Mouse (Mus musculus): ENCODE measurements around the gene Fn1.

Fn1 gene

DNA sequence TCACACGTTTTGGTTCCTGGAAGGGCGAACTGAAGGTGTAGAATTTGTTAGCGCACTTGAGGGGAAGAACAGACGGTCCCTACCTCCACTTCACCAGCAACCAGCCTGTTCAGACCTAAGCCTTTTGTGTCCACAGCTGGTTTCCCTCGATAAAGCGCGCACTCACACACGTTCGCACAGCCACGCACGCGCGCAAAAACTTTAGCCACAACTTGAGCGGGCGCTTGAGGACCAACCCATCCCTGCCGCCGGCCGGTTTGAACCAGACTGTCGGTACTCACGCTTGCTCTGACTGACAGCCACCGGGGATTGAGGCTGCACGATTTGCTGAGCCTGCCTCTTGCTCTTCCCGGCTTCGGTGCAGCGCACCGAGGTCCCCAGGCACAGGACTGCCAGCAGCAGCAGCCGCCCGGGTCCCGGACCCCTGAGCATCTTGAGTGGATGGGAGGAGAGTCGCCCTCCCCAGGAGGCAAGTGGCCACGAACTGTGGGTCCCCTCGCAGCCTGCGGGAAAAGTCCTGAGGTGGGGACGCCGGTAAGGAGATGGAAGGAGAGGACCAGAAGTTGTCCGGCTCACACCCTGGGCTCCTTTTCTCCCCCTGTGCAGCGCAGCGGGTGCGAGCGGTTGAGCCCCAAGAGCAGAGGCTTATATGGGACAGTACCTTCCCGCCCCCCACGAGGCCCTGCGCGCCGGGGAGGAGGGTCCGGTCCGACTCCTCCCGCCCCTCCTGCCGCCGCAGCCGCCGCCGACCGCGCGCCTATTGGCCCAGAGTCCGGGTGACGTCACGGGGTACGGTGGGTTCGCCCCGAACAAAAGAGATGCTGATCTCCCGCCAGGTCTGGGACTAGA, at the start of gene Fn1:
Fn1 (minus strand) TSS at position 650 of the 849 bp plus-strand sequence.
- DNase-seq (ENCODE audit: low read depth, low spot score), result peak; percentile 97

DNA sequence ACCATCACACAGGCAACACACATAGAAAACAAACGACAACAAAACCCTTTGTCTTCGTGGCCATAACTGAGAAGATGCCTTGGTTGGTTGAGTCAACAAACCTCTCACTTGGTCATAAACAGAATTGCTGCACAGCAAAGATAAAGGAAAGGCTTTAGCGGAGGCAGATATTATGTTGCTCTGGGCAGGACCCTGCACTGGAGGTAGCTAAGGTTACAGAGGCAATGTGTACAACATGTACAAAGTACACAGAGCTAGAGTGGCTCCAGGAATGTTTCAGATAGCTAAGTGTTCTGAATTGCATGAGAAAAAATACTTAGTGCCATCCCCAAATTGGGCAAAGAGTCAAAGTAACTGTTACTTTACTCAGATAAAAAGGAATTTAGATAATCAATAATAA, 43.1 kb upstream of the Fn1 start:
- no peak for DNase-seq (ENCODE audit: low read depth, low spot score)

DNA sequence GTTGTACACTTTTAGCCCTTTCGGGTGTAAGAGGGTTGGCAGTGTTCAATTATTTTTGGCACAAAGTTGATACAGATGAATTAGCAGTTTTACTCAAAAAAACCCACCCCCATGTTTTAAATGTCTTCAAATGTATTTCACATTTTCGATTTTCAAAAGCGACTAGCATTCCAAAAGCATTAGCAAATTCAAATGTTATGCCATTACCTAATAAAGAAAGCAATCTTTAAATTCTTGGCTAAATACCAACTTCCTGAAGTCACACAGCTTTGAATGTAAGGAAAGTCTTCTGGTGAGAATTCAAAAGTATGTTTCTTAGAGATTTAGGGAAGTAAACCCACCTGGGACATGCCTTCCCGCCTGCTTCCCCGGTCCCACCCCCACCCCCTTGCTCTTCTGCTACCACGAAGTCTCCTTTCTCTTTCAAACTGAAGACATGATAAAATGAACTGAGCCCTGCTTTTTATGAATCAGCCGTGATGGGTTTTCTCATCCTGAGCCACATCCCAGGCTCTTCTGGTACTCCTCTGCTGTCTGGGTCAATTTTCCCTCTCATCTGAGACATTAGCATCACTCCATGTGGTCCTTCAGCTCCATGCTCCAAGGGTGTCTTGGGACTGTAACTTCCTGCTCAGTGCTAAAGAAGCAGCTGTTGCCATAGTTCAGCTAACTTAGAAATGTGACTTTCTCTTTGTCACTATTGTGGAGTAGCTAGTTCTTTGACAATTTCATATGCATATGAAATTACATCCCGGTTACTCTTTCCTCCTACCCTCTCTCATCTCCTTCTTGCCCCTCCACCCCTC, 38.7 kb upstream of the Fn1 start:
- peak; percentile 36 for DNase-seq (ENCODE audit: low read depth, low spot score)

DNA sequence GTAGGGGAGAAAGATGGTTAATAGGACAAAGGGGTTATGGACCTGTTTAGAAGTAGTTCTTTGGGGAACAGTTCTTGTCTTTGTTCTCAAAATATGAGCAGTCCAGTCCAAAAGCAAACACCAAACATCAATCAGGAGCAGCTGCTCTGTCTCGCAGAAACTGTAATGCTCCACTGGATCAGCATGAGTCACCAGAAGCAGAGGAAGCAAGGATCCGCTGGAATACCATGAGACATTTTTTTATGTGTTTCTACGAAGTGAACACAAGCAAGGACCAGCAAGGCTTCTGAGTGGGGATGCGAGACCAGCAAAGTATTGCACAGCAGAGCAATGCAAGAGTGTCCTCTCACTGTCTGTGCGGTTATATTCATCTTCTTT, 35.9 kb upstream of the Fn1 start:
- DNase-seq (ENCODE audit: low read depth, low spot score), result no peak

DNA sequence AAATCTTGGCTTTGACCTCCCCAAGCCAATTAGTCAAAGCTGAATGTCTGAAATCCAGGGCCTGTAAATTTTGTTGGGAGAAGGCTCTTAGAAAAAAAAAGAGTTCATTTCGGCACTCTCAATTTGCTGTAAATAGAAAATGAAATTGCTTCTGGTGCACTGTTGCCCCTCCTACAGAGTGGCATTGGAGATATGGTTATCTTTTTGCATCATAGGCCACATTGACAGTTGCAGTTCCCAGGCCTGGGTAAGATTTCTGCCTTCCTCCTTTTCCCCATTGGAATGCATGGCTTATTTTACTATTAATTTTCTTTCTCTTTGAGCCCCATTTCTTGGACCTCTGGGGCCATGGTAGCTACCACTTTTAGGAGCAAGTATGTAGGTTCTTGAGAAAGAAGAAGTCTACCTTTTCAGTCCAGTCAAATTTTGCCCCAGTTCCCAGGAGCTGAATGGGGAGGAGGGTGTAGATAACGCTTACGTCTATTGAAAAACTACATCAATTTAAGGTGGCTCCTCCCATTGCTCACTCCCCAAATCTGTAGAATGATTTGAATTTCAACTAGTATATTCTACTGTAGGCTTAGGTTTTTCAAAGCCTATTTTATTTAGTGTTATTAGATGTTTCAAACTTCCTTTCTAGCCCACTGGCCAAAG, 35.4 kb upstream of the Fn1 start:
- DNase-seq (ENCODE audit: low read depth, low spot score), result no peak

DNA sequence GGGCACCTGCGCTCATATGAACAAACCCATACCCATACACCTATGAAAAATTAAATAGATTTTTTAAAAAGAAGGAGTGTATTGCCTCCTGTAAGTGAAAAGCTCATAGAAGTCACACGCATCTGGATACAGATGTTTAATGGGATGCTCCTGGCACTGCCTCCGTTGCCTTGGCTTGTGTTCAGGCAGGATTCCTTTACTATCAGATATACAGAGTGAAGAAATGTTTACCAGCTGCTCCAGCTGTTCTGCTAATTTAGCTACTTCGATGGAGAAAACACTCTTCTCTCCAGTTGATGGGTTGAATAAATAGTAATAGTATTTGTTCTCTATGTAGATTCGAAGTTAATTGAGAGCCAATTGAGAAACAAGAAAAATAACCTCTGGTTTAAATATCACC, 33.8 kb upstream of the Fn1 start:
- DNase-seq (ENCODE audit: low read depth, low spot score), result no peak

DNA sequence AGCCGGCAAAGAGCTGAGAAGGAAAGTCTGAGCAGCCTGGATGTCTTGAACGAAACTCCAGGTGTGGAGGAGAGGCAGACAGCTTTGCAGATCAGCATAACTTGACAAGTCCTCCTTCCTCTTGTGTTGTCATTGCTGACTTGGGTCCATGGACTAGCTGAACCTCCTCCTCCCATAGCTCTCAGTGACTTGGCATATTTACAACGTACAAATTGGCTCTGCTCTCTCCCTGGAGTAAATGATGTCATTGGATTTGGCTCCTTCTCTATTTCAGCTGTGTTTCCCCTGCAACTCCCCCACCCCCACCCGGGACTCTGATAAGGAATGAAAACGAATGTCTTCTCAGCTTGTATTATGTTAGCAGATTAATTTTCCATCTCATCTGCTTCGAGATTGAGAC, 30.7 kb upstream of the Fn1 start:
- no peak for DNase-seq (ENCODE audit: low read depth, low spot score)

DNA sequence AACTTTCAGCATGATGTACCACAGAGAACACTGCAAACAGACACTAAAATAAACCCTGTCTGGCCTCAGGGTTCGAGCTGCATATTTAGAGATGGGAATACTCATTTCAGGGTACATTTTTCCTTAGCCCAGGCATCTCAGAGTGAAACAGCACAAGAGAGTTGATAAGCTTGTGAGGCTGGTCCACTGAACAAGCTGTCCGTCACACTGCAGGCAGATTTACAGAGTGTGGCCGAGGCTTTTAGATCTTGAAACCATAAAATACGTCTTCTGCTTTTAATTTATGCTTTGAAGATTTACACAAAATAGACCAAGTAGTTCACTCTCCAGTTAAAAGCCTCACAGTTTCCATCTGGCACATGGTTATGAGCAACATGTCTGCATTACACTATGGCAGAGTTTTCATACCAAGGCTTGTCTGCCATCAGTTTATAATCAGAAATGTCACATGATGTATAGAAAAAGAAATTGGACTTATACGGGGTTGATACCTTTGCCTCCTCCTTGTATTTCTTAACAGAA, 29.3 kb upstream of the Fn1 start:
- DNase-seq (ENCODE audit: low read depth, low spot score), result no peak

DNA sequence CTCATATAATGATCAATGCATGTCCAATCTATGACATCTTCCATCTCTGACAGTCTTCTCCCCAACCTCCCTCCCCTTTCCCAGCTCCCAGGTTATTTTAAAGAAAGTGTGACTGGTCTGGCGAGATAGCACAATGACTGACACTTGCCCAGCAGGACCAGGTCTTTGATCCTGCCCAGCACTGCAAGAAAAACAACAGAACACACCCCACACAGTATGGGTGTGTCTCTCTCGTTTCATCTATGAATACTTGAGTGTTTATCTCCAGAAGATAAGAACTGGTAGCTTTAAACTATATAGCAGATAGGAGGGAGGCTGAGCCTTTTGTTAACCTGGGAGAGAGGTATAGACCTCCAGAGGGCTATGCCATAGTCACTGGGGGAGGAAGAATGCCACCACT, 28.3 kb upstream of the Fn1 start:
- no peak for DNase-seq (ENCODE audit: low read depth, low spot score)

DNA sequence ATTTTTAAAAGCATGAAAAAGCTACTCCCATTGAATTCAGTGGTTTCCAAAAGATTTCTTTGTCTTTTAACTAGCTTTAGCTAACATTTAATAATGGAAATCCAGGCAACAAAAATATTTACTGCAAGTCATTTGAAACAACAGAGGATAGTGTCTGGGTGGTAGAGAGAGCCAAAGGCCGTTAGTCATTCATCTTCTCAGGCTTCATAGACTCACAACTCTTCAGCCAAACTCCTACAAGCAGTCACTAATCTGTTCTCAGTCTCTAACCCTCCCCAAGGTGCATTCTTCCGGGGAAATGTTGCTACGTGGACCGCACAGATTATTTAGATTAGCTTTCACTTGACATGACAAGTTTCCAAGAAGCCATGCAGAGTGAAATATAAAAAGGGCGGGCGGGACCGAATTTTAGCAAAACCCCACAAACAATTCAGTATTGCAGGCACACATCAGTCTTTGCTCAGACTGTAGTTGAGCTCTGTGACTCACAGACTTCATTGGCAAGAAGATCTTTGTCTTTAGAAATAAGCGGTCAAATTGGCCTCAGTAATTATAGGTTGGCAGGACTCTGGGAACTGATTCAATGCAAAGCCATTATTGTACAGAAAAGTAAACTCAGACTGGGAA, 27.2 kb upstream of the Fn1 start:
- DNase-seq (ENCODE audit: low read depth, low spot score), result no peak

DNA sequence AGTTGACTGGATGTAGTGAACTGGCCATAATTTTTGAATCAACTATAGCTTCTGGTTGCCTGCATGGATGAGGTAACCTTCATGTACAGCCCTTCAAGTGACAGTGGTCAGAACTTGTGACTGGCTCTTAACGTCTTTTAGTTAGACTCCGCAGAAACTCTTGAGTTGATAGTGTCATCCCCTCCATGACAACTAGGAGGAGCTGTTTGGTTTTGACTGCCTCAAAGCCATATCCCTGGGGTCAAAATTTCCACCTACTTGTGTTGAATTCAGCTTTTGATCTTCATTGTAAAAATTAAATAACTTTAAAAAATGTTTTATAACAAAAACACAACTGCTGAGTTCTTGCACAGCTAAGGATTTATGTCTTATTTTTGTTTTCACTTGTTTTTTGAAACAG, 22.4 kb upstream of the Fn1 start:
- peak; percentile 74 for DNase-seq (ENCODE audit: low read depth, low spot score)

DNA sequence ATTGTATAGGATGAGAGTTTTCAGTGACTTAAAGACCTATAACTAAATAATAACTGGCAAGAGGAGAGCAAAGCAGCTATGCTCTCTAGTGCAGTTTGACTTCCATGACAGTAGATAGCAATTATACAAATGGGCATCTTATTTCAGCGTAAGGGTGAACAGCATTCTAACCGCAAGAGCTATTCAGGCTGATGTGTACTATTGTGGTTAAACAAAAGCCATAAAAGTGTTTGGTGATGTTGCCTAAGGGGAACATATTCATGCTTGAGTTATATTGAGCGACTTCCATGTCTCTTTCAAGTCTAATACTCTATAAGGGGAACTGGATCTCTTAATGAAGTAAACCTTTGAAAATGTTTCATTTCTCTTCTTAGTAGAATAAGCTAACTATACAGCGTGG, 21.3 kb upstream of the Fn1 start:
- no peak for DNase-seq (ENCODE audit: low read depth, low spot score)

DNA sequence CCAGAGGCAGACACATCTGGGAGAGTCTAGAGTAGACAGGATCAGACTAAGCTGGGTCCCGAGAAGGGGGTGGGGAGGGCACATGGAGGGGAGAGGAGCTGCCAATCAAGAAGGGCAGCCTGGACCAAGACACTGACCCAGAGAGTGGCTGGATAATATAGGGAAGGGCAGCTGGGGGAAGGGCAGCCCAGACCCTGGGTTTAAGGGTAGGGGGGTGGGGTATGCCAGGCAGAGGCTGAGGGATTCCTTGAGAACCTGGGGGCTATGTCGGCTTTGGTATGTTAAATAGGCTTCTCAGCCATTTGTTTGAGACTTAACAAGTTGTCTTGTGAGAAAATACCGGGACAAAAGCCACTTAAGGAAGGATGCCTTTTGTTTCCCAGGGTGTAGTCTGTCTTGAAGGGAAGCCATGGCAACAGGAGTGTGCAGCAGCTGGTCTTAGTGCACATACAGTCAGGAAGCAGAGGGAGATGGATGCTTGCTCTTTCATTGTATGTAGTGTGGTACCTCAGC, 20.5 kb upstream of the Fn1 start:
- DNase-seq (ENCODE audit: low read depth, low spot score), result peak; percentile 96

DNA sequence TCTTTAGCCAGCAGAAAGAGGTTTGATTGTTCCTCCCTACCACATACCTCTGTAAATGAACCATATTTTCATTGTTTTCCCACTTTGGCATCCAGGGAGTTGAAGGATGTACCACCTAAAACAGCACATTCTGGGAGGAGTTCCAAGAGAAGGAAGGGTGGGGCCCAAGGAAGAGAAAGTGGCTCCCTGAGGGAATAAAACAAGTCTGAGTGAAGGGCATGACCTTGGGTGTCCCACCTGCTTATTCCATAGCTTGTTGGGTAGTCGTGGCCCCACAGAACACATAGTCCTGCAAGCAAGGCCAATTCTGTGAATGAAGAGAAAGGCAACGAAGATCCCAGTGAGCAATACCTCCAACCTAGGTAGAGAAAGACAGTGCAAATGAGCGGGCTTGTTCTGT, 19.3 kb upstream of the Fn1 start:
- DNase-seq (ENCODE audit: low read depth, low spot score), result peak; percentile 60

DNA sequence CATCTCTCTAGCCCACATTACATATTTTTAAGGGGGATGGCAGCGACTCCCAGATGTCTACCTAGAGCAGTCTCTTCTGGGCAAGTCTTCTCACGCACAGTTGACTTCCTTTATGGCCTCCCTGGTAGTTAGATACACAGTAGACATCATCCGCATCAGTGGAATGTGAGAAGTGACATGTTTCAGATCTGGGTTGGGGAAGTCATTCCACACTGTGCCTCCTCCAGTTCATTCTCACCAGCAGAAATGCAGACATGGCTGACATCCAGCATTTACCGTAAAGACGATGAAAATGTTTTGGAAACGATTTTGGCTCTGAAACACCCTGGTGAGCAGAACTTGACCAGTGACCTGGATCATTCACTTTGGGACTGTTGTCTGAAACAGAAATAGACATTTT, 10.2 kb upstream of the Fn1 start:
- no peak for DNase-seq (ENCODE audit: low read depth, low spot score)

DNA sequence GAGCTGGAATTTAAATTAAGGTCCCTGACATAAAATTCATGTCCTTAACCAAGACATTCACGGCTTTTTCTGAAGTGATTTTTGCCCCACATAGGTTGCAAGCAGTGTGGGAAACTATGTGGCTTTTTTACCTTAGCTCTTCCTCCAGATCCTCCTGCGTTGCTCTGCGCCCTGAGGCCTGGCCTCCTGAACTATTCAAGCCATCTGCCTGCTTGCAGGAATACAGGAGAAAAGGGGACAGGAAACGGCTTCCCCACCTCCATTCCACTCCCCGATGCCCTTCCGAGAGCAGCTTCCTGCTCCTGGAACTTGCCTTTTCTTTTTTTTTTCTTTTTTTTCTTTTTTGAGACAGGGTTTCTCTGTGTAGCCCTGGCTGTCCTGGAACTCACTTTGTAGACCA, 5.6 kb upstream of the Fn1 start:
- peak; percentile 43 for DNase-seq (ENCODE audit: low read depth, low spot score)

DNA sequence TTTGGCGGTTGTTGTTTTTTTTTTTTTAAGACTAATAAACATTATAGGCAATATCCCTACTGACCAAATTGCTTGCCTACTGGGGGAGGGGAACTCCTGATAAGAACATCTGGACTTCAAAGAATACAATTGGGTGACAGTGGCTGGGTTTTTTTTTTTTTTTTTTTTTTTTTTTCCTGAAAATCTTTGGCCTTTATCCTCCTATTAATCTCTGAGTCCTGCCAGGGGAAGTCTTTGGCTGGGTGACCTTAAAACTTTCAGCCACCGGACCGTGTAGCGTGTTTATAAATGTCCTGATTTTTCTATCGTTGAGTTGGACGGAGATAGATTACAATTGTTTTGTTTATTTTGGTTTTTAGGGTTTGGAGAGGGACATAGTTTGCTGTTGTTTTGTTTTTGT, 3.3 kb upstream of the Fn1 start:
- DNase-seq (ENCODE audit: low read depth, low spot score), result no peak

DNA sequence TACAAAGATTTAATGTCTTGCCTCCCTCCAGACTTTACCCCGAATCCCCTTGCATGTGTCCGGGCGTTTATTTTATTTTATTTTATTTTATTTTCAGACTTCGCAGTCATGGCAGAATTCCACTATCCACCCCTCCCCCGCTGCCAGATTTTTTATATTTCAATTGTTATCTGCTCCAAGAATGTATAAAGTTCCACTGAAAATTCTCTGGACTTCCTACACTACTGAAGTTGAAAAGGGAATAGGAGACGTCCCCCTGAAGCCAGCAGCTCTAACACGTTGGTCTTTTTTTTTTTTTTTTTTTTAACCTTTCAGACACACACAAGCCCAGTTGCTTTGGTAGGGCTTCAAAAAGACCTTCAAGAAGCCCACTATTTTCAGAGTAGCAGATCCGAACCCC, 1.2 kb upstream of the Fn1 start:
- DNase-seq (ENCODE audit: low read depth, low spot score), result no peak

DNA sequence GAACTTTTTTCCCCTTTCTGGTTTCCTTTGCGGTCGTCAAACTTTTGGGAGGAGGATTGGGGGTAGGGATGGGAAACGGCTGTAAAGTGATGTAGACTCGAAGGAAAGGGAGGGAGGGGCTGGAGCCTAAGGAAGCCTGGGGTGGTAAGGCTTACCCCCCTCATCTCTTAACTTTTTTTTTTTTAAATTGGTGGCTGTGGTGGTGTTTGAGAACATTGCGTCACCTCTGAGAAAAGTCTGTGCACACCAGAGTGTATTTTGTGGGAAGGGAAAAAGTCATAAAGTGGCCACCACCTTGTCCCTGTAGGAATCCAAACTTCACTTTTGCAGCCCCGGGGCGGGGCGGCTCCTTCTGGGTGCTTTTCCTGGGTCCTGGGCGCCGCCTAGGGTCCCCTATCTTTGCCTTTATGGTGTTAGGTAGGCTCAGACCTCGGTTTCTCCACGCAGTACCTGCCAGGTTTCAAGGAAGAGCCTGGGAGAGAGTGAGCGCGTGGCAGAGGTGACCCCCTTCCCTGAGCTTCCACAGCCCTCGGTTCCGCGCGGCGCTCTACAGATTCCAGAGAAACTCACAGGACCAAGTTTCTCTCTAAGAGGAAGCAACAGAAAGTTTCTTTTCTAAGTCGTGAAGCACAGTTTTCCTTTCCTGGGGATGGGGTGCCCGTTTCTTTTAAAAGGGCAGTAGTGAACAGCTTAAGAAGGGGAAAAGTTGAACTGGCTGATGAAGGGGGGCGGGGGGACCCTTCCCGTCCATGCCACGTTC, 580 bp upstream of the Fn1 start:
- DNase-seq (ENCODE audit: low read depth, low spot score), result no peak

DNA sequence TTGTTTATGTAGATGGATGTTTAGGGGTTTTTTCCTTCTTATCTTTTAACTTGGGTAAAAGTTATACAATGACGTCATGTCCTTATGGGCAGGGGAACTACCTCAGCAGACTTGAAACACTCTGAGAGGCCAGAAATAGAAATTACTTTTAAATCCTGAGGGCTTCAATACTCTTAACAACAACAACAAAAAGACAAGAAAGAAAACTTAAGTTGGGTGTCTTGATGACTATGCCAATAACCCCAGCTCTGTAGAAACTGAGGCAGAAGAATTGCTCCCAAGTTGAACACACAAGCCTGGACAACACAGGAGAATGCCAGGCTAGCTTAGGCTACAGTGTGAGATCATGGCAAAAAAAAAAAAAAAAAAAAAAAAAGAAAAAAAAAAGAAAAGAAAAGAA, 1.2 kb downstream of the Fn1 start:
- no peak for DNase-seq (ENCODE audit: low read depth, low spot score)

DNA sequence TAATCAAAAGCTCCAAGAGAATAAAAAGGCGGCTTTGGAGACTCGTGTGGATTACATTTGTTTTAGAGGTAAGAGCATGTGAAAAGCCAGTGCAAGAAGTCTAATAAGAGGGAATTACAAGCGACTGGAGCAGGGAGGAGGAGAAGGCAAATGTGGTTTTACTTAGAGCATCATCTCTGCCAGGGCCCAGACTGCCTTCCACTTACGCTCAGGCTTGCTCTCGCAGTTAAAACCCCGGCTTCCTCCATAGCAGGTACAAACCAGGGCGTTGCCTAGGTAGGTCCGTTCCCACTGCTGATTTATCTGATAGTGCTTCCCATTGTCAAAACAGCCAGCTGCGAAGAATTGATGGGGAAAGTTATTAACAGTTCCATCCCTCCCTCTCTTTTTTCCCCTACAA, 1.7 kb downstream of the Fn1 start:
- no peak for DNase-seq (ENCODE audit: low read depth, low spot score)
